Mouse (Mus musculus) lung, embryonic 15.5 days (tissue): ENCODE results near the gene Cybrd1. TPM values are rescaled to one million over a fixed set of nuclear protein-coding genes. Genes with fewer than 3 reads are reported as not detected.
A peak's percentile ranks its signal among the peaks of the same experiment; 100 is the strongest.

Source experiments
- ATAC-seq: fragments of 200-750 bp; cut with Nextera tagmentation; 2 replicates; pipeline ENCODE4 v1.8.0; 2017; ENCODE audit warnings: moderate number of reproducible peaks, borderline replicate concordance; ENCODE audit not compliant: low FRiP score, low TSS enrichment; ENCODE audit errors: extremely low read depth
- H3K27ac ChIP-seq: fragments of 300-500 bp; sonication (generic); 2 replicates; pipeline ENCODE4 v1.5.1; 2015; ENCODE audit warnings: moderate library complexity, mild to moderate bottlenecking, inconsistent platforms
- H3K27me3 ChIP-seq: fragments of 300-500 bp; sonication (generic); 2 replicates; pipeline ENCODE4 v1.6.1; 2015; ENCODE audit warnings: inconsistent platforms
- H3K36me3 ChIP-seq: fragments of 300-500 bp; sonication (generic); 2 replicates; pipeline ENCODE4 v1.6.1; 2015; ENCODE audit warnings: inconsistent platforms
- H3K4me1 ChIP-seq: fragments of 300-500 bp; sonication (generic); 2 replicates; pipeline ENCODE4 v1.6.1; 2015; ENCODE audit warnings: inconsistent platforms
- H3K4me2 ChIP-seq: fragments of 300-500 bp; sonication (generic); 2 replicates; pipeline ENCODE4 v1.6.1; 2015; ENCODE audit warnings: inconsistent platforms, mild to moderate bottlenecking, moderate library complexity
- H3K4me3 ChIP-seq: fragments of 300-500 bp; sonication (generic); 2 replicates; pipeline ENCODE4 v1.5.1; 2015; ENCODE audit warnings: mild to moderate bottlenecking, inconsistent platforms
- H3K9ac ChIP-seq: fragments of 300-500 bp; sonication (generic); 2 replicates; pipeline ENCODE4 v1.6.1; 2015; ENCODE audit warnings: inconsistent platforms
- H3K9me3 ChIP-seq: fragments of 300-500 bp; sonication (generic); 2 replicates; pipeline ENCODE4 v1.6.1; 2016; ENCODE audit warnings: inconsistent platforms
- WGBS: fragments of 180-500 bp; shearing (Covaris S2); methylation state at CpG from one replicate; pipeline ENCODE4 v1.1.7; 2015; 5-methylcytosine and 5-hydroxymethylcytosine counted together
- polyA plus RNA-seq: library from polyadenylated mRNA; unstranded; fragments of >200 nt; fragmentation: Nextera tagmentation; extraction: Ambion mirVana; gene quantifications from 2 replicates; pipeline ENCODE4 v1.2.1, GENCODE M21; 2015

The Cybrd1 gene
- polyA plus RNA-seq, 1 experiment from 2014 or later: 3.3 TPM

GRCm38 (mm10) chr2:71130366-71130765, 12.6 kb downstream of the Cybrd1 start:
- 86% methylated on average over 2 of the region's 2 CpGs for WGBS
- peaks cover 12% of the 10 kb centered on the region for H3K4me1 ChIP-seq
- H3K36me3 ChIP-seq: no peaks in the 10 kb centered on the region
- no peak overlapping the region for H3K27ac ChIP-seq
- no peaks in the 10 kb centered on the region for H3K27me3 ChIP-seq
- no peak overlapping the region for H3K4me3 ChIP-seq
- no peak for ATAC-seq
- H3K9ac ChIP-seq: no peak overlapping the region
- no peaks in the 10 kb centered on the region for H3K9me3 ChIP-seq
- no peak overlapping the region for H3K4me2 ChIP-seq

GRCm38 (mm10) chr2:71131866-71132496, 14.3 kb downstream of the Cybrd1 start:
- H3K4me2 ChIP-seq: no peak overlapping the region
- no peaks in the 10 kb centered on the region for H3K27me3 ChIP-seq
- H3K36me3 ChIP-seq: no peaks in the 10 kb centered on the region
- H3K9ac ChIP-seq: no peak overlapping the region
- no peaks in the 10 kb centered on the region for H3K9me3 ChIP-seq
- H3K4me3 ChIP-seq: no peak overlapping the region
- H3K27ac ChIP-seq: no peak overlapping the region
- ATAC-seq: no peak
- WGBS: 63% methylated on average over 3 of the region's 3 CpGs
- H3K4me1 ChIP-seq: peaks cover 12% of the 10 kb centered on the region

DNA sequence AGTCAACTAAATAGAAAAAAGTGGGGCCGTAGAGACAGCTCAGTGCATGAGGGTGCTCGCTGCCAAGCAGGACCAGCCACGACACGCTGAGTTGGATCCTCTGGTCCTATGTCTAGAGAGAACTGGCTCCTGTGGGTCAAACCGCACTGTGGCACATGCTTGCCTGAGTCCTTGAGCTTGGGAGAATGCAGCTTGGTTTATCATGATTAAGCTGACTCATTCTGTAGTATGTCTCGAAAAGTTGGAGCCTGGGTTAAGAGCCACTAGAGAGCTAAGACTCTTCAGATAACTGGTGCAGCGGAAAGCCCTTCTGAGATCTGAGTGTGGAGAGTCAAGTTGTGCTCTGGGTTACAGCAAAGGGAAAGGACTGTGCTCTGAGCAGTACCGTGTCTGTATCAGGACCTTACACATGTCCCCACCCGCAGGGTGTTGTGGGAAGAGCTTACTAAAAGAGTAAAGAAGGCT, 16.4 kb downstream of the Cybrd1 start:
- Histone ChIP-seq H3K27me3 (no peaks in the 10 kb centered on the region), H3K27ac (peak overlapping the region; percentile 53), H3K9me3 (no peaks in the 10 kb centered on the region), H3K4me1 (no peaks in the 10 kb centered on the region; the same call in 1 of the 2 replicates), H3K36me3 (no peaks in the 10 kb centered on the region), H3K9ac (no peak overlapping the region), H3K4me3 (no peak overlapping the region), H3K4me2 (no peak overlapping the region)
- WGBS: 64% methylated on average over 9 of the region's 9 CpGs
- ATAC-seq: peak; percentile 86

DNA sequence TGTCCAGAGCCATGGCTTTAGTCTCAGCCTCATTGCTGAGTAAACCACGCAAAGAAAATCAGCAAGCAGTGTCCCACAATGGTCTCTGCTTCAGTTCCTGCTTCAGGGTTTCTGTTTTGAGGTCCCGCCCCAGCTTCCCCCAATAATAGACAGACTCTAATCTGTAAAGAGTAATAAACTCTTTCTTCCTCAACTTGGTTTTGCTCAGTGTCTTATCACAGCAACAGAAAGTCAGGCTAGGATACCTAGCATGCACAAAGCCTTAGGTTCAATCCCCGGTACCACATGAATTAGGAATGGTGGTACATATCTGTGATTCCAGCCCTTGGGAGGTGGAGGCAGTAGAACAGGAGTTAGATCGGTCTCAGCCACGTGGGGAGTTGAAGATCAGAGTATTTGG, 17.1 kb downstream of the Cybrd1 start:
- no peak overlapping the region for H3K4me2 ChIP-seq
- no peak for ATAC-seq
- H3K4me3 ChIP-seq: no peak overlapping the region
- no peaks in the 10 kb centered on the region for H3K36me3 ChIP-seq
- no peak overlapping the region for H3K9ac ChIP-seq
- peak overlapping the region; percentile 53; the same call in 1 of the 2 replicates for H3K27ac ChIP-seq
- 66% methylated on average over 5 of the region's 5 CpGs for WGBS
- H3K27me3 ChIP-seq: no peaks in the 10 kb centered on the region
- no peaks in the 10 kb centered on the region; the same call in 1 of the 2 replicates for H3K4me1 ChIP-seq
- H3K9me3 ChIP-seq: no peaks in the 10 kb centered on the region

- Histone ChIP-seq H3K27me3 (no peaks in the 10 kb centered on the region), H3K9ac (no peak overlapping the region), H3K27ac (no peak overlapping the region), H3K4me3 (no peak overlapping the region), H3K4me2 (no peak overlapping the region), H3K4me1 (peaks cover 4% of the 10 kb centered on the region), H3K36me3 (no peaks in the 10 kb centered on the region), H3K9me3 (no peaks in the 10 kb centered on the region)
- no peak for ATAC-seq
- 73% methylated on average over 4 of the region's 4 CpGs for WGBS
Measured at GRCm38 (mm10) chr2:71140622-71141021, 22.9 kb downstream of the Cybrd1 start.

GRCm38 (mm10) chr2:71142410-71142809, 24.7 kb downstream of the Cybrd1 start:
- Histone ChIP-seq H3K4me3 (no peak overlapping the region), H3K9ac (no peak overlapping the region), H3K4me1 (peaks cover 14% of the 10 kb centered on the region), H3K27me3 (no peaks in the 10 kb centered on the region), H3K9me3 (no peaks in the 10 kb centered on the region), H3K4me2 (no peak overlapping the region), H3K36me3 (no peaks in the 10 kb centered on the region), H3K27ac (peak overlapping the region; percentile 3; the same call in 1 of the 2 replicates)
- WGBS: 15% methylated on average over 7 of the region's 7 CpGs
- ATAC-seq: no peak

- Histone ChIP-seq H3K4me1 (peaks cover 17% of the 10 kb centered on the region), H3K27me3 (no peaks in the 10 kb centered on the region), H3K9me3 (no peaks in the 10 kb centered on the region), H3K36me3 (no peaks in the 10 kb centered on the region), H3K4me2 (no peak overlapping the region), H3K4me3 (no peak overlapping the region), H3K9ac (no peak overlapping the region), H3K27ac (peak overlapping the region; percentile 73)
- 58% methylated on average over 4 of the region's 4 CpGs for WGBS
- ATAC-seq: no peak
Measured at GRCm38 (mm10) chr2:71145853-71146252, 28.1 kb downstream of the Cybrd1 start.

DNA sequence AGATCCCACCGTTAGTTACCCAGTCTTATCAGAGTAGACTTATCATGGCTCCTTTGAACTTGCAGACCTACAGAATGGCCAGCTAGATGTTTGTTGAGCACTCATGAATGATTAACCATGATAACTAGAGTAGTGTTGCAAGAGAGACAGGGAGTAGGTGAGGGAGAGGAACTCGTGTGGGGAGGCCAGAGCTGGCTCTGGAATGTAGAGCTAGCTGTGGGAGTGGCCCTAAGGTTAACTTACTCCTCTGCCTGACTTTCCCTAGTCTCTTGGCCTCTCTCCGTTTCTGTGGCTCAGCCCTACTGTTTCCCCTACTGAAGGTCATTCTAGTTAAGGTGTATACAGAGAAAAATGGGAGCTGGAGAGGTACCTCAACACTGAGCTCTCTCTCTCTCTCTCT, 28.5 kb downstream of the Cybrd1 start:
- H3K9me3 ChIP-seq: no peaks in the 10 kb centered on the region
- 17% methylated on average over 3 of the region's 3 CpGs for WGBS
- no peak overlapping the region for H3K4me3 ChIP-seq
- ATAC-seq: peak; percentile 74
- H3K27ac ChIP-seq: peak overlapping the region; percentile 73
- peaks cover 17% of the 10 kb centered on the region for H3K4me1 ChIP-seq
- H3K36me3 ChIP-seq: no peaks in the 10 kb centered on the region
- no peaks in the 10 kb centered on the region for H3K27me3 ChIP-seq
- H3K9ac ChIP-seq: no peak overlapping the region
- no peak overlapping the region for H3K4me2 ChIP-seq

DNA sequence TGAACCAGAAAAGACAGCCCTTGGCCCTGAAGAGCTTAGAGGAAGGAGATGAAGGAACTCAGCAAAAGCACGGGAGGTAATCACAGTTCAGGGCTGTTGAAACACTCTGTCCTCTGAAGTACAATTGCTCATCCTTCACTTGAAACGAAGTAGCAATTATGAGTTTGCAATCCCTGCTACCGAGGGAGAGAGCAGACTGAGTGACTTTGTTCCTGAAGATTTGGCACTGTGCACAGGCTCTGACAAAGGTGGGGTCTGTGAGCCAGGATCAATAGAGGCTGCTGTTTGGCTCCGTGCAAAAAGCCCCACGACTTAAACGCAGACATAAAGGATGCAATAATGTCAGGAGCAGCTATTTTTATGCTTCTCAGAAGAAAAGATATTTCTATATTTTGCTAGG, 30.1 kb downstream of the Cybrd1 start:
- no peak for ATAC-seq
- Histone ChIP-seq H3K27ac (no peak overlapping the region), H3K9me3 (no peaks in the 10 kb centered on the region), H3K36me3 (no peaks in the 10 kb centered on the region), H3K4me1 (peaks cover 14% of the 10 kb centered on the region), H3K4me2 (no peak overlapping the region), H3K27me3 (no peaks in the 10 kb centered on the region), H3K9ac (no peak overlapping the region), H3K4me3 (no peak overlapping the region)
- WGBS: 33% methylated on average over 6 of the region's 6 CpGs

GRCm38 (mm10) chr2:71152170-71152569, 34.4 kb downstream of the Cybrd1 start:
- H3K4me1 ChIP-seq: peaks cover 5% of the 10 kb centered on the region; the same call in 1 of the 2 replicates
- no peak overlapping the region for H3K4me2 ChIP-seq
- 83% methylated on average over 4 of the region's 4 CpGs for WGBS
- H3K36me3 ChIP-seq: no peaks in the 10 kb centered on the region
- H3K4me3 ChIP-seq: no peak overlapping the region
- no peak for ATAC-seq
- H3K27me3 ChIP-seq: no peaks in the 10 kb centered on the region; the same call in 1 of the 2 replicates
- H3K27ac ChIP-seq: no peak overlapping the region
- H3K9me3 ChIP-seq: no peaks in the 10 kb centered on the region
- H3K9ac ChIP-seq: no peak overlapping the region

DNA sequence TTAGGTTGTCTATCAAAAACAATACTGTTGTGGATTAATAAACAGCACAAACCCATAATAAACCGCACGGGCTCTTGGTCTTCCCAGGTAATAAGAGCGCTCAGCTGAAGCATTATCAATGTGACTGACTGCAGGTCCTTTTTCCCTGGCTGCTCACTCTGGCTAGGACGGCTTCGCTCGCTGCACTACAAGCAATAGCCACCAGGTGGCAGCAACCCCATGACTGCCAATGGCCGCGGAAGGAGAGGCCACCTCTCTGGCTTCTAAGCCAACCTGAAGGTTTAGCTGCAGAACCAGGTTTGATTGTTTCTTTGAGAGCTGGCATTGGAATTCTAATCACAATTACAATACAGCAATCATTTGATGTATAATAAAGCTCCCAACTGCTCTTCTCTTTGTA, 37.8 kb downstream of the Cybrd1 start:
- 6% methylated on average over 8 of the region's 8 CpGs for WGBS
- H3K4me2 ChIP-seq: no peak overlapping the region
- no peak overlapping the region for H3K27ac ChIP-seq
- H3K4me3 ChIP-seq: no peak overlapping the region
- no peaks in the 10 kb centered on the region; the same call in 1 of the 2 replicates for H3K27me3 ChIP-seq
- no peaks in the 10 kb centered on the region for H3K4me1 ChIP-seq
- peak; percentile 62 for ATAC-seq
- no peaks in the 10 kb centered on the region for H3K36me3 ChIP-seq
- H3K9me3 ChIP-seq: no peaks in the 10 kb centered on the region
- H3K9ac ChIP-seq: no peak overlapping the region

DNA sequence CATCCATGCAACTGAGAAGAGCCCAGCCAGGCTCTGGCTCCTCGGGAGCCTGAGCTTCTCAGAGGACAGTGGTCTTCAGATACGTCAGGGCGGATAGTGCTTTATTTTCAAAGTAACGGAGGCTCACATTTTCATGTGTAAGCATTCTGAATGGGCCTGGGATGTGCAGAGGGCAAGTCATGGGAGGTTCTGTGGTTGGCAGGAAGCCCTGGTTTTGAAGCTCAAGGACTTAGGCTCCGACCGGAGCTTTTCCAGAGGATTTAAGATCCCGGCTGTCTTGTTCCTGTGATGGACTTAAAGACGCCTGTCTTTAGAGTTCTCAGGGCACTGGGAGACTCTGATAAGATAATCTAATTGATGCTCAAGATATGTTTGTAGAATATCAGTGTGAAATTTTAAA, 38.7 kb downstream of the Cybrd1 start:
- Histone ChIP-seq H3K36me3 (no peaks in the 10 kb centered on the region), H3K9me3 (no peaks in the 10 kb centered on the region), H3K4me2 (no peak overlapping the region), H3K27ac (no peak overlapping the region), H3K4me1 (no peaks in the 10 kb centered on the region), H3K4me3 (no peak overlapping the region), H3K27me3 (no peaks in the 10 kb centered on the region; the same call in 1 of the 2 replicates), H3K9ac (no peak overlapping the region)
- 76% methylated on average over 8 of the region's 8 CpGs for WGBS
- no peak for ATAC-seq
